ENCODE assay signal across 12 mouse cellular contexts in the genomic region with DNA sequence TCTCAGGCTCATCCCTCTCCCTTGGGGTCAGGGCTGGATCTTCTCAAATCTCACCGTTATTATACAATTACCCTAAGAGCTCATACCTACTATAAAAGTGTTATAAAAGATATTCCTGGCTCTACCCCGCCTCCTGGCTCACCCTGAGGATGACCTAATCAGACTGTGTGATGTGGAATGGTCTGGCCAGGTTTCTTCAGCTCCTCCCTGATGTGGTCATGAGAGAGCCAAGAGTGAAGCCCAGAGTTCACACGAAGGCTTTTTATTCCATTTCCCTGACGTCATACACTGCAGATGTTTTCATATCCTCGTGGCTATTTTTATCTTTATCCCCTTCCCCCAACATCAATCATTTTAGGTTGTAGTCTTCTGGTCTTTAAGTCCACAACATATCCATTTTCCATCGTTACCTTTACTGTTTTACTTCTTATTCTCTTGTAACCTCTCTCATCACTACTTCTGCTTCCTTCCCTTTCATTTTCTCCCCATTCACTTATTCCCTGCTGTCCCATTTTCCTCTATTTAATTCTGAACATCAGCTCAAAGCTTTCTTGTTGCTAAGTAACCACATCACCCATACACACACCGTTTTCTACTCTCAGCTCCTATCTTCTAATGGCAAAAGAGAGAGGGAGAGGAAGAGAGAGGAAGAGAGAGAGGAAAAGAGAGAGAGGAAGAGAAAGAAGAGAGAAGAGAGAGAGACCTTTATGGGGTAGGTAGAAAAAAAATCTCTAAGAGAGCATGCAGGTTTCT. TPM values are rescaled to one million over a fixed set of nuclear protein-coding genes. Genes with fewer than 3 reads are reported as not detected.
A peak's percentile ranks its signal among the peaks of the same experiment; 100 is the strongest.
DNase-seq lines count a peak whose midpoint lies in the region; TF ChIP-seq lines count a peak whose summit lies in the region.
"Had no signal": no experiment of that assay in that cellular context is flagged by ENCODE, and none has a peak within 500 bp of the region (broad histone marks: within the 10 kb centered on the region; RNA-seq: fewer than 3 reads in every experiment).

No protein-coding gene starts in this region.

- no peaks in the 10 kb centered on the region for H3K27me3 ChIP-seq in liver, adult 2 months (ENCODE audit: control insufficient read depth, insufficient read depth, low read length)
- H3K27me3 ChIP-seq: liver, embryonic 15.5 days; neural tube, embryonic 12.5 days had no signal

- no peak for TF ChIP-seq CTCF in liver, adult 2 months (IDR thresholded peaks at IDR 0.05; ENCODE audit: low read depth, low read length)

- intact Hi-C loops in left cerebral cortex, postnatal 4 days (cut with DNase I): no loop called here

- no peak overlapping the region for H3K9ac ChIP-seq in liver, adult 2 months (ENCODE audit: low read depth, low read length)
- H3K9ac ChIP-seq: liver, embryonic 15.5 days; neural tube, embryonic 12.5 days had no signal

- WGBS in liver, adult 2 months: 59% methylated on average over 7 of the region's 7 CpGs

- no peak overlapping the region for H3K27ac ChIP-seq in liver, adult 2 months (replicated peaks; ENCODE audit: insufficient read depth, low read depth, low read length)
- H3K27ac ChIP-seq in brown adipose tissue, adult 24 weeks (replicated peaks; ENCODE audit: low read depth, low read length): peak overlapping the region; percentile 85
- H3K27ac ChIP-seq: liver, embryonic 15.5 days; neural tube, embryonic 12.5 days had no signal

- no peaks in the 10 kb centered on the region for H3K79me2 ChIP-seq in liver, adult 2 months (ENCODE audit: control insufficient read depth, insufficient read depth, low read length)

- peak; percentile 32 for DNase-seq in liver, adult 2 months (ENCODE audit: extremely low read depth, low read depth, low spot score)
- no peak for DNase-seq in liver
- peak; percentile 75 for DNase-seq in heart, adult 8-10 months (ENCODE audit: low spot score)
- peak; percentile 28 for DNase-seq in lung, postnatal 36 days
- DNase-seq in layer of hippocampus, postnatal 36 days: no peak
- DNase-seq in left cerebral cortex, postnatal 4 days: no peak
- DNase-seq: embryo, embryonic 11 days; kidney, postnatal 14 days; spleen, adult 18-20 months had no signal

- no peak for TF ChIP-seq POLR2A in liver, adult 2 months (IDR thresholded peaks at IDR 0.05; ENCODE audit: extremely low read depth, insufficient read depth, low read length)

- H3K36me3 ChIP-seq in liver, adult 2 months (ENCODE audit: control insufficient read depth, insufficient read depth, low read length): no peaks in the 10 kb centered on the region
- H3K36me3 ChIP-seq: liver, embryonic 15.5 days; neural tube, embryonic 12.5 days had no signal

- H3K4me1 ChIP-seq in liver, adult 2 months (ENCODE audit: control insufficient read depth, insufficient read depth, low read length): no peaks in the 10 kb centered on the region; the same call in 1 of the 2 replicates
- peaks cover 10% of the 10 kb centered on the region; the same call in 1 of the 2 replicates for H3K4me1 ChIP-seq in brown adipose tissue, adult 24 weeks (ENCODE audit: control insufficient read depth, insufficient read depth, insufficient read length, low read length)
- H3K4me1 ChIP-seq: neural tube, embryonic 12.5 days had no signal

- no peak overlapping the region for H3K4me3 ChIP-seq in liver, adult 2 months (ENCODE audit: insufficient read depth, low read depth, low read length)
- H3K4me3 ChIP-seq in brown adipose tissue, adult 24 weeks (ENCODE audit: insufficient read depth, low read depth, low read length): no peak overlapping the region
- H3K4me3 ChIP-seq: liver, embryonic 15.5 days; neural tube, embryonic 12.5 days had no signal

RNA-seq across cellular contexts. Expression of a gene that starts 49.1 kb away (rescaled TPM):
- total RNA-seq in liver, adult 2 months (2014; rRNA removed): 25.3 and 30.8 TPM in 2 replicates
- 3.9 and 4.2 TPM in 2 replicates for polyA plus RNA-seq in liver, adult 2 months (2012; rRNA removed)
- polyA plus RNA-seq in brown adipose tissue, adult 24 weeks (2012; ENCODE audit: insufficient read depth, insufficient read length, missing spikeins): 5.7 and 7.8 TPM in 2 replicates
- 10 to 100 TPM; 13.1 to 16.0 (median 14.3) TPM for total RNA-seq in heart, adult 8-10 months (2022)
- 10 to 100 TPM; 23.6 to 24.6 TPM for total RNA-seq in layer of hippocampus, postnatal 36 days (2021)
- 10 to 100 TPM; 20.4 to 20.7 TPM for total RNA-seq in left cerebral cortex, postnatal 4 days (2021)

Comparison
In these comparisons a context has a peak if more than half of its experiments do, and no peak if none do; other contexts are left out.
1. DNase-seq: peak in liver, adult 2 months (single experiment), heart, adult 8-10 months (single experiment) and lung, postnatal 36 days (single experiment); none in liver (single experiment), layer of hippocampus, postnatal 36 days (0 of 2) and left cerebral cortex, postnatal 4 days (single experiment).